Mouse (Mus musculus) intestine, embryonic 15.5 days (tissue): ENCODE data around the gene C130074G19Rik. TPM values are rescaled to one million over a fixed set of nuclear protein-coding genes. Genes with fewer than 3 reads are reported as not detected.

ENCODE experiments used
- ATAC-seq: fragments of 200-750 bp; cut with Nextera tagmentation; 2 replicates; pipeline ENCODE4 v1.8.0; 2017; ENCODE audit warnings: moderate TSS enrichment, moderate library complexity
- H3K27ac ChIP-seq: fragments of 300-500 bp; sonication (generic); 2 replicates; pipeline ENCODE4 v1.5.1; 2015; ENCODE audit warnings: mild to moderate bottlenecking, inconsistent platforms
- H3K27me3 ChIP-seq: fragments of 300-500 bp; sonication (generic); replicated peaks from 2 replicates; pipeline ENCODE4 v1.6.1; 2015; ENCODE audit warnings: inconsistent platforms
- H3K36me3 ChIP-seq: fragments of 300-500 bp; sonication (generic); 2 replicates; pipeline ENCODE4 v1.6.1; 2015; ENCODE audit warnings: inconsistent platforms
- H3K4me1 ChIP-seq: fragments of 300-500 bp; sonication (generic); replicated peaks from 2 replicates; pipeline ENCODE4 v1.6.1; 2015; ENCODE audit warnings: inconsistent platforms
- H3K4me2 ChIP-seq: fragments of 300-500 bp; sonication (generic); replicated peaks from 2 replicates; pipeline ENCODE4 v1.6.1; 2015; ENCODE audit warnings: mild to moderate bottlenecking, inconsistent platforms
- H3K4me3 ChIP-seq: fragments of 300-500 bp; sonication (generic); replicated peaks from 2 replicates; pipeline ENCODE4 v1.5.1; 2015; ENCODE audit warnings: inconsistent platforms
- H3K9ac ChIP-seq: fragments of 300-500 bp; sonication (generic); 2 replicates; pipeline ENCODE4 v1.6.1; 2015; ENCODE audit warnings: inconsistent platforms
- H3K9me3 ChIP-seq: fragments of 300-500 bp; sonication (generic); 2 replicates; pipeline ENCODE4 v1.6.1; 2016; ENCODE audit warnings: inconsistent platforms
- WGBS: fragments of 180-500 bp; shearing (Covaris S2); methylation state at CpG from one replicate; pipeline ENCODE4 v1.1.7; 2015; 5-methylcytosine and 5-hydroxymethylcytosine counted together
- polyA plus RNA-seq: library from polyadenylated mRNA; unstranded; fragments of >200 nt; fragmentation: Nextera tagmentation; extraction: Ambion mirVana; gene quantifications from 2 replicates; pipeline ENCODE4 v1.2.1, GENCODE M21; 2015

The C130074G19Rik gene
- polyA plus RNA-seq, 1 experiment from 2014 or later = 2.3 TPM

GRCm38 (mm10) chr1:184905371-184905770 lies 22.4 kb upstream of the C130074G19Rik start:
- 87% methylated on average over 19 of the region's 19 CpGs for WGBS
- H3K4me3 ChIP-seq = no peak overlapping the region
- H3K4me1 ChIP-seq = no peaks in the 10 kb centered on the region
- H3K27me3 ChIP-seq = no peaks in the 10 kb centered on the region
- 0 out of 2 replicates have a peak, but pooled peaks cover 7% of the 10 kb centered on the region for H3K36me3 ChIP-seq
- no peak overlapping the region for H3K27ac ChIP-seq
- ATAC-seq = no peak
- H3K4me2 ChIP-seq = no peak overlapping the region
- H3K9me3 ChIP-seq = no peaks in the 10 kb centered on the region
- no peak overlapping the region for H3K9ac ChIP-seq

DNA sequence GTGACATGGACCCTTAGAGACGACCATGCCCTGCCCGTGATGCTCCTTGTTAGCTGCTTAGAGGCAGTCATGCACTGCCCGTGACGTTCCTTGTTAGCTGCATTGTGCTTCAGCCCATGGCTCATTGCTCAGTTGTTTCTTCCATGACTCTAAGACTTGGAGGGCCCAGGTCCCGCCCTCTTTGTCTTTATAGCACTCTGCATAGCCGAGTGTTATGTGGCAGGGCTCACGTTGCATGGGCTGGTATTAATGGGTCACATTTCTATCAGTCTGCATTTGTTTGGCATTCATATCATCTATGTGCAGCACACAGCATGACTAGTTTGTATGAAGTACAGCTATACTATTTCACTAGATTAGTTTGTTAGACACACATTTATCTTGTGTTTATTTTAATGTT lies 20.7 kb upstream of the C130074G19Rik start:
- Histone ChIP-seq H3K36me3 (0 out of 2 replicates have a peak, but pooled peaks cover 9% of the 10 kb centered on the region), H3K9ac (no peak overlapping the region), H3K9me3 (no peaks in the 10 kb centered on the region), H3K27ac (no peak overlapping the region), H3K4me1 (no peaks in the 10 kb centered on the region), H3K27me3 (no peaks in the 10 kb centered on the region), H3K4me2 (no peak overlapping the region), H3K4me3 (no peak overlapping the region)
- 79% methylated on average over 7 of the region's 7 CpGs for WGBS
- no peak for ATAC-seq

DNA sequence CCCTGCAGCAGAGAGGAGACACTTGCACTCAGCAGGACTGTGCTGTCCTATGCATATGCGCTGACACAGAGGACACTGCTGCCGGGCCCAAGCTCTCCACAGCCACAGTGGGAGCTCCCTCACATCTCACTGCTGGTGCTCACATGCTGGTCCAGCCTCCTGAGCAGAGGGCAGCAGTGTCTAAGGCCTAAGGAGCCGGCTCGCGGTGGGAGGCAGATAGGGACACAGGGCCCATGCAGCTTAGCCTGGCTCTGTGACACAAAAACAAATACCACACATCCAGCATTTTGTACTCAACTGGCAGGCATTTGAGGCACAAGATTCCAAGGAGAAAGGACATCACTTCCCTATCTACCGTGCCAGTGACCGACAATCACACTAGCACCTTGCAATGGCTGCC lies 19.9 kb upstream of the C130074G19Rik start:
- Histone ChIP-seq H3K4me3 (no peak overlapping the region), H3K4me1 (no peaks in the 10 kb centered on the region), H3K9me3 (no peaks in the 10 kb centered on the region), H3K4me2 (no peak overlapping the region), H3K27me3 (no peaks in the 10 kb centered on the region), H3K27ac (no peak overlapping the region), H3K9ac (no peak overlapping the region), H3K36me3 (0 out of 2 replicates have a peak, but pooled peaks cover 11% of the 10 kb centered on the region)
- WGBS = 85% methylated on average over 7 of the region's 7 CpGs
- ATAC-seq = no peak

- H3K36me3 ChIP-seq = 0 out of 2 replicates have a peak, but pooled peaks cover 3% of the 10 kb centered on the region
- no peak overlapping the region for H3K4me2 ChIP-seq
- H3K4me3 ChIP-seq = no peak overlapping the region
- H3K27ac ChIP-seq = no peak overlapping the region
- no peaks in the 10 kb centered on the region for H3K9me3 ChIP-seq
- ATAC-seq = no peak
- no peak overlapping the region for H3K9ac ChIP-seq
- H3K4me1 ChIP-seq = no peaks in the 10 kb centered on the region
- no peaks in the 10 kb centered on the region for H3K27me3 ChIP-seq
- 86% methylated on average over 16 of the region's 16 CpGs for WGBS
Measured at GRCm38 (mm10) chr1:184897350-184897749, 14.3 kb upstream of the C130074G19Rik start.

GRCm38 (mm10) chr1:184891998-184892397 lies 9.0 kb upstream of the C130074G19Rik start:
- Histone ChIP-seq H3K9me3 (no peaks in the 10 kb centered on the region), H3K27ac (no peak overlapping the region), H3K4me1 (no peaks in the 10 kb centered on the region), H3K36me3 (no peaks in the 10 kb centered on the region), H3K4me2 (no peak overlapping the region), H3K4me3 (no peak overlapping the region), H3K9ac (no peak overlapping the region), H3K27me3 (no peaks in the 10 kb centered on the region)
- WGBS = 78% methylated on average over 3 of the region's 3 CpGs
- ATAC-seq = no peak

DNA sequence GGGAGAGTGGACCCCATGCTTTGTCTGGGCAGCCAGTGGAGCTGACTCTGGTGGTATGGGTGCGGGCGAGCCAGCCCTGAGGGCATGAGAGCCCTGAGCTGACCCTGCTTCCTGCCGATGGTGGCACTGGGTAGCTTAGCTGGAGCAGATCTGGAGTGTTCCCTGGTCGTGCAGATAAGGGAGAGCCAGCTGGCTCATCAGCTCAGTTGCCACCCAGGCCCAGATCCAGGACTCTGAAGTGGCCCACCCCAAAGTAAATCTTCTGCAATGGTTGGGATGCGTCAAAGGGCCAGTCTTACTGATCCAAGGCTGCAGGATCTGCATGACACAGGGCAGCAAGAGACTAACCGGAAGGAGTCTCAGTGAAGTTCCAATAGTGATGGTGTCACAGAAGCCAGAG lies 6.4 kb upstream of the C130074G19Rik start:
- 80% methylated on average over 6 of the region's 6 CpGs for WGBS
- no peaks in the 10 kb centered on the region for H3K4me1 ChIP-seq
- no peaks in the 10 kb centered on the region for H3K27me3 ChIP-seq
- no peak overlapping the region for H3K27ac ChIP-seq
- no peaks in the 10 kb centered on the region for H3K9me3 ChIP-seq
- H3K9ac ChIP-seq = no peak overlapping the region
- no peak overlapping the region for H3K4me3 ChIP-seq
- no peak overlapping the region for H3K4me2 ChIP-seq
- ATAC-seq = no peak
- no peaks in the 10 kb centered on the region for H3K36me3 ChIP-seq

DNA sequence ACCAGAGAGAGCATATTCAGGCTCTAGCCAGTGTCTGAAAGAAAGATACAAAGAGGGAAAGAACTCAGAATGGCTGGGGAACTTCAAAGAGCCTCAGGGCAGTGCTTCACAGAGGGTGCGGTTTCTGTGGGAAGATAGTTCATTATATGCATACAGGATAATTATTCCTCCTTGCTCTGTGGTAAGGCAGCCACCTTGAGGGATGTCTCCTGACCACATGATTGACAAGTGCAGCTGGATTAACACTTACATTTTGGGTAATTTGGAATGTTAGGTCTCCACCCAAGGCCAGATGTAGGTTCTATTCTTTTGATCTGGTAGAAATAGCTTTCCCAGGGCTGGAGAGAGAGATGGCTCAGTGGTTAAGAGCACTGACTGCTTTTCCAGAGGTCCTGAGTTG lies 3.1 kb upstream of the C130074G19Rik start:
- ATAC-seq = no peak
- Histone ChIP-seq H3K27me3 (peaks cover 20% of the 10 kb centered on the region), H3K9me3 (no peaks in the 10 kb centered on the region), H3K36me3 (no peaks in the 10 kb centered on the region), H3K9ac (no peak overlapping the region), H3K4me3 (no peak overlapping the region), H3K4me2 (no peak overlapping the region), H3K27ac (no peak overlapping the region), H3K4me1 (peaks cover 8% of the 10 kb centered on the region; the same call in 1 of the 2 replicates)
- WGBS = 71% methylated on average over 1 of the region's 1 CpGs

GRCm38 (mm10) chr1:184881861-184882260 lies 1.2 kb downstream of the C130074G19Rik start:
- H3K9ac ChIP-seq = peak overlapping the region; percentile 57
- peaks cover 13% of the 10 kb centered on the region for H3K4me1 ChIP-seq
- ATAC-seq = no peak
- peaks cover 21% of the 10 kb centered on the region for H3K27me3 ChIP-seq
- peak overlapping the region; percentile 59 for H3K4me3 ChIP-seq
- no peaks in the 10 kb centered on the region for H3K9me3 ChIP-seq
- 56% methylated on average over 7 of the region's 7 CpGs for WGBS
- H3K4me2 ChIP-seq = peak overlapping the region; percentile 85
- H3K27ac ChIP-seq = no peak overlapping the region
- no peaks in the 10 kb centered on the region for H3K36me3 ChIP-seq

- no peak overlapping the region for H3K4me3 ChIP-seq
Measured at GRCm38 (mm10) chr1:184881211-184881610, 1.8 kb downstream of the C130074G19Rik start.

GRCm38 (mm10) chr1:184878860-184879259 lies 4.2 kb downstream of the C130074G19Rik start:
- no peak overlapping the region for H3K4me2 ChIP-seq
- 64% methylated on average over 6 of the region's 6 CpGs for WGBS
- ATAC-seq = no peak

More at GRCm38 (mm10) chr1:184881211-184881610, 1.8 kb downstream of the C130074G19Rik start:
- no peak for ATAC-seq
- Histone ChIP-seq H3K9ac (no peak overlapping the region), H3K36me3 (no peaks in the 10 kb centered on the region), H3K27ac (no peak overlapping the region), H3K4me1 (peaks cover 13% of the 10 kb centered on the region), H3K9me3 (no peaks in the 10 kb centered on the region), H3K4me2 (peak overlapping the region; percentile 85), H3K27me3 (peaks cover 21% of the 10 kb centered on the region)
- 86% methylated on average over 5 of the region's 5 CpGs for WGBS

GRCm38 (mm10) chr1:184877306-184877705 lies 5.7 kb downstream of the C130074G19Rik start:
- Histone ChIP-seq H3K36me3 (no peaks in the 10 kb centered on the region), H3K27ac (no peak overlapping the region), H3K9me3 (no peaks in the 10 kb centered on the region), H3K9ac (no peak overlapping the region), H3K27me3 (peaks cover 9% of the 10 kb centered on the region; the same call in 1 of the 2 replicates), H3K4me2 (no peak overlapping the region), H3K4me1 (peaks cover 11% of the 10 kb centered on the region), H3K4me3 (no peak overlapping the region)
- no peak for ATAC-seq
- WGBS = 60% methylated on average over 2 of the region's 2 CpGs

More at GRCm38 (mm10) chr1:184878860-184879259, 4.2 kb downstream of the C130074G19Rik start:
- Histone ChIP-seq H3K4me3 (no peak overlapping the region), H3K36me3 (no peaks in the 10 kb centered on the region), H3K27ac (0 out of 2 replicates have a peak overlapping the region, but pooled peaks have one; percentile 0), H3K4me1 (peaks cover 13% of the 10 kb centered on the region), H3K9ac (no peak overlapping the region), H3K9me3 (no peaks in the 10 kb centered on the region), H3K27me3 (peaks cover 21% of the 10 kb centered on the region)

- Histone ChIP-seq H3K27me3 (no peaks in the 10 kb centered on the region), H3K9ac (no peak overlapping the region), H3K4me2 (no peak overlapping the region), H3K4me3 (no peak overlapping the region), H3K27ac (no peak overlapping the region), H3K36me3 (no peaks in the 10 kb centered on the region), H3K9me3 (no peaks in the 10 kb centered on the region), H3K4me1 (peaks cover 24% of the 10 kb centered on the region)
- WGBS = 85% methylated on average over 11 of the region's 11 CpGs
- ATAC-seq = no peak
Measured at GRCm38 (mm10) chr1:184873910-184874309, 9.1 kb downstream of the C130074G19Rik start.

GRCm38 (mm10) chr1:184872069-184872819 lies 10.8 kb downstream of the C130074G19Rik start:
- 55% methylated on average over 7 of the region's 7 CpGs for WGBS
- H3K9me3 ChIP-seq = no peaks in the 10 kb centered on the region
- no peak overlapping the region for H3K9ac ChIP-seq
- no peak overlapping the region for H3K4me3 ChIP-seq
- peak overlapping the region; percentile 65 for H3K27ac ChIP-seq
- H3K4me1 ChIP-seq = peaks cover 22% of the 10 kb centered on the region
- H3K4me2 ChIP-seq = no peak overlapping the region; the same call in 1 of the 2 replicates
- ATAC-seq = peak; percentile 59
- no peaks in the 10 kb centered on the region for H3K27me3 ChIP-seq
- no peaks in the 10 kb centered on the region for H3K36me3 ChIP-seq
